Mouse (Mus musculus) ES-E14 (cell line): ENCODE measurements around the gene Grifin. TPM values are rescaled to one million over a fixed set of nuclear protein-coding genes. Genes with fewer than 3 reads are reported as not detected.

ENCODE experiments used
- DNase-seq: peaks from one replicate; pipeline ENCODE4 v3.0.0-alpha.2; 2013; ENCODE audit warnings: low read depth, low spot score
- H3K27ac ChIP-seq: 2 replicates; pipeline ENCODE4 v1.5.1; 2012; ENCODE audit warnings: low read depth, mild to moderate bottlenecking, low read length, moderate library complexity, mixed read lengths; ENCODE audit not compliant: poor library complexity, insufficient read depth, severe bottlenecking
- H3K36me3 ChIP-seq: 2 replicates; pipeline ENCODE4 v1.6.1; 2012; ENCODE audit warnings: mild to moderate bottlenecking, low read length, moderate library complexity, mixed read lengths; ENCODE audit not compliant: control insufficient read depth, poor library complexity, insufficient read depth, severe bottlenecking
- H3K4me1 ChIP-seq, 2 experiments: fragments of 150-350 bp in 1 of 2; sonication (generic) in 1 of 2; 2 replicates each; pipeline ENCODE4 v1.6.1; 2012; ENCODE audit warnings: low read length in 2 of 2, mild to moderate bottlenecking in 1 of 2, mixed read lengths in 1 of 2; ENCODE audit not compliant: control insufficient read depth in 2 of 2, insufficient read depth in 2 of 2, poor library complexity in 1 of 2
- H3K4me3 ChIP-seq, 2 experiments: fragments of 150-350 bp in 1 of 2; sonication (generic) in 1 of 2; 2 replicates each; pipeline ENCODE4 v1.5.1; 2012; ENCODE audit warnings: low read length in 2 of 2, low read depth in 1 of 2, mild to moderate bottlenecking in 1 of 2, mixed read lengths in 1 of 2; ENCODE audit not compliant: insufficient read depth in 1 of 2, poor library complexity in 1 of 2, severe bottlenecking in 1 of 2
- H3K9ac ChIP-seq: 2 replicates; pipeline ENCODE4 v1.6.1; 2012; ENCODE audit warnings: low read depth, mild to moderate bottlenecking, low read length, mixed read lengths; ENCODE audit not compliant: poor library complexity, insufficient read depth, severe bottlenecking
- H3K9me3 ChIP-seq: fragments of 150-350 bp; sonication (generic); 2 replicates; pipeline ENCODE4 v1.6.1; 2012; ENCODE audit warnings: low read depth, mild to moderate bottlenecking, low read length; ENCODE audit not compliant: control insufficient read depth, insufficient read depth
- CHD2 ChIP-seq: IDR thresholded peaks from 2 replicates; pipeline ENCODE4 v1.6.1; 2014; ENCODE audit warnings: mild to moderate bottlenecking, low read depth, low read length, inconsistent platforms
- HCFC1 ChIP-seq: IDR thresholded peaks from 2 replicates; pipeline ENCODE4 v1.6.1; 2012; ENCODE audit warnings: low read length, inconsistent platforms, borderline replicate concordance; ENCODE audit not compliant: insufficient read depth
- MAFK ChIP-seq: IDR thresholded peaks from 2 replicates; pipeline ENCODE4 v1.6.1; 2014; ENCODE audit warnings: mild to moderate bottlenecking, low read depth, low read length, inconsistent platforms; ENCODE audit not compliant: insufficient read depth
- ZC3H11A ChIP-seq: IDR thresholded peaks from 2 replicates; pipeline ENCODE4 v1.6.1; 2012; ENCODE audit warnings: low read depth, mild to moderate bottlenecking, inconsistent platforms, low read length, borderline replicate concordance
- ZNF384 ChIP-seq: IDR thresholded peaks from 2 replicates; pipeline ENCODE4 v1.6.1; 2012; ENCODE audit warnings: low read depth, low read length, inconsistent platforms
- in situ Hi-C, 2 experiments: fragments of 600-800 bp; cut with MboI; formaldehyde crosslinking; loops; one replicate each; pipeline ENCODE4 v1.15.1; 2025; ENCODE audit warnings: low sequenced_read_pairs in 2 of 2, inconsistent platforms in 1 of 2; ENCODE audit not compliant: unreplicated experiment in 2 of 2
- total RNA-seq: library from RNA; depleted of rRNA; stranded (reverse); fragments of 300-350 nt; gene quantifications from 2 replicates; pipeline ENCODE4 v1.2.3, GENCODE M21; 2012; rRNA removed

Grifin gene
- total RNA-seq, 1 experiment: 0.89 TPM

DNA sequence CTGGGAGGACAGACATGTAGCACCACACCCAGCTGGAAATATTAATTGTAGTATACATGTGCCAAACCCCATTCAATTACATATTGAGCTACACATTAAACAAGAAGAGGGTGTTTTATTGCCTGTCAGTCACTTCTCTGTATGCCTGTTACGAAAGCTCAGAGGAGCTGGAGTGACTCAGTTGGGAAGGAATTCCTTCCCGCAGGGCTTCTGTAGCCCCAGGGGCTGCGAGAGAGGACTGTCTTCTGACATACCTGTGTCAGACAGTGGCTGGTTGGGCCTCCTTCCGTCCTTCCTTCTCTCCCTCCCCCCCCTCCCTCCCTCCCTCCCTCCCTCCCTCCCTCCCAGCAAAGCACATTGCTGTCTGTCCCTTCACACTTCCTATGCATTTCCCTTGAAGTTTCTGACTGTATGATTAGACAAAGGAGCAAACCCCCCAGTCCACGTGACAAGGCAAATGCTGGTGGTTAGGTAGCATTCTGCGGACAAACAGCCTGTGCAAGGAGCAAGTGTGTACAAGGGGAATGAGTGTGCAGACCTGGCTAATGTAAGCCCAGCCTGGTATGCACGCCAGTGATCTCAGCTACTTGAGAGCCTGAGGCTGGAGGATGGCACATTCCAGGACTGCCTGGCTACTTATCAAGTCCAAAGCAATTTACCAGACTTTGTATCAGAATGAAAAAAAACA is 49.9 kb downstream of the Grifin start:
- TF ChIP-seq ZNF384: no peak
- no peak for TF ChIP-seq MAFK
- no peak for TF ChIP-seq ZC3H11A
- TF ChIP-seq HCFC1: no peak
- TF ChIP-seq CHD2: no peak
- H3K4me1 ChIP-seq: peaks cover 0 to 21% of the 10 kb centered on the region in 2 experiments; a peak in 2 of 4 replicates
- in situ Hi-C loops: no loop called here
- H3K27ac ChIP-seq: peak overlapping the region; percentile 74
- H3K9ac ChIP-seq: no peak overlapping the region
- 0 out of 2 replicates have a peak, but pooled peaks cover 5% of the 10 kb centered on the region for H3K36me3 ChIP-seq
- DNase-seq: peak; percentile 69
- H3K4me3 ChIP-seq: no peak overlapping the region
- no peaks in the 10 kb centered on the region for H3K9me3 ChIP-seq

DNA sequence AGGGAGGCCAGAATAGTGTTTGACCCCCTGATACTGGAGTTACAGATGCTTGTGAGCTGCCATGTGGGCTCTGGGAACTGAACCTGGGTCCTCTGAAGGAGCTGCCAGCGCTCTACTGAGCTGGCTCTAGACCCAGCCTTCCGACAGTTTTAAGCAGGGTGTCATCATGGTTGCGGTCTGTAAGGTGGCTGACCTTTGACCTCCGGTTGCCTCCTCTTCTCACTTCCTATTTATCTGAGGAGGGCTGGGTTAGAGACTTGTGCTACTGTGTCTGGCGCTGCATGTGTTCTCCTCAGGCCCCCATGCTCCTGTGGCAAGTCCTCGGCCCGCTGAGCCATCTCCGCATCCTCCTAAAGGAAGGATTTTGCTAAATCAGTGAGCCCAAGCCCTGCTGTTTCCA is 51.0 kb downstream of the Grifin start:
- Histone ChIP-seq H3K9ac (peak overlapping the region; percentile 20; the same call in 1 of the 2 replicates), H3K36me3 (0 out of 2 replicates have a peak, but pooled peaks cover 5% of the 10 kb centered on the region), H3K4me3 (no peak overlapping the region), H3K4me1 (peaks cover 0 to 22% of the 10 kb centered on the region in 2 experiments; a peak in 2 of 4 replicates), H3K27ac (peak overlapping the region; percentile 48; the same call in 1 of the 2 replicates), H3K9me3 (no peaks in the 10 kb centered on the region)
- TF ChIP-seq ZC3H11A: no peak
- TF ChIP-seq CHD2: no peak
- no peak for TF ChIP-seq HCFC1
- no peak for TF ChIP-seq MAFK
- TF ChIP-seq ZNF384: no peak
- in situ Hi-C loops: no loop called here
- no peak for DNase-seq

Other genes starting within 250 kb of the Grifin start
- gene Mad1l1, start 243.5 kb downstream of the Grifin start, total RNA-seq: 47.2 and 47.3 TPM in 2 replicates
- gene Nudt1, start 243.4 kb downstream of the Grifin start, total RNA-seq: 49.6 and 67.7 TPM in 2 replicates
- gene Mrm2, start 233.2 kb downstream of the Grifin start, total RNA-seq: 12.3 and 14.6 TPM in 2 replicates
- gene Snx8, start 175.8 kb downstream of the Grifin start, total RNA-seq: 27.9 and 41.4 TPM in 2 replicates
- gene Eif3b, start 145.7 kb downstream of the Grifin start, total RNA-seq: 196 and 273 TPM in 2 replicates
- gene Gm4869, start 119.4 kb downstream of the Grifin start, total RNA-seq: 0.05 and 0.13 TPM in 2 replicates
- 34.8 and 35.9 TPM in 2 replicates for gene Chst12, start 59.5 kb downstream of the Grifin start, total RNA-seq
- 13.3 and 28.1 TPM in 2 replicates for gene Lfng, start 42.2 kb upstream of the Grifin start, total RNA-seq
- gene Ttyh3, start 84.0 kb upstream of the Grifin start, total RNA-seq: 14.9 and 18.6 TPM in 2 replicates
- gene Iqce, start 137.3 kb upstream of the Grifin start, total RNA-seq: 9.9 and 14.7 TPM in 2 replicates
- gene Brat1, start 139.9 kb upstream of the Grifin start, total RNA-seq: 19.4 and 21.2 TPM in 2 replicates
- gene Amz1, start 159.1 kb upstream of the Grifin start, total RNA-seq: 5.3 and 5.6 TPM in 2 replicates